Mouse (Mus musculus) heart, embryonic 12.5 days (tissue): ENCODE results near the gene Tada2b. TPM values are rescaled to one million over a fixed set of nuclear protein-coding genes. Genes with fewer than 3 reads are reported as not detected.

Experiments
- ATAC-seq: fragments of 200-750 bp; cut with Nextera tagmentation; 2 replicates; pipeline ENCODE4 v1.8.0; 2017; ENCODE audit warnings: moderate TSS enrichment, moderate library complexity; ENCODE audit not compliant: insufficient number of reproducible peaks, low FRiP score
- H3K27ac ChIP-seq: fragments of 300-500 bp; sonication (generic); 2 replicates; pipeline ENCODE4 v1.5.1; 2016; ENCODE audit warnings: mild to moderate bottlenecking, moderate library complexity; ENCODE audit not compliant: poor library complexity, severe bottlenecking
- H3K27me3 ChIP-seq: fragments of 300-500 bp; sonication (generic); replicated peaks from 2 replicates; pipeline ENCODE4 v1.6.1; 2016; ENCODE audit warnings: mild to moderate bottlenecking, moderate library complexity
- H3K36me3 ChIP-seq: fragments of 300-500 bp; sonication (generic); 2 replicates; pipeline ENCODE4 v1.6.1; 2016; ENCODE audit warnings: mild to moderate bottlenecking, moderate library complexity
- H3K4me1 ChIP-seq: fragments of 300-500 bp; sonication (generic); replicated peaks from 2 replicates; pipeline ENCODE4 v1.6.1; 2016; ENCODE audit warnings: mild to moderate bottlenecking
- H3K4me2 ChIP-seq: fragments of 300-500 bp; sonication (generic); 2 replicates; pipeline ENCODE4 v1.6.1; 2016; ENCODE audit warnings: mild to moderate bottlenecking, moderate library complexity
- H3K4me3 ChIP-seq: fragments of 300-500 bp; sonication (generic); 2 replicates; pipeline ENCODE4 v1.5.1; 2016; ENCODE audit warnings: mild to moderate bottlenecking
- H3K9ac ChIP-seq: fragments of 300-500 bp; sonication (generic); 2 replicates; pipeline ENCODE4 v1.6.1; 2016; ENCODE audit warnings: mild to moderate bottlenecking, moderate library complexity
- H3K9me3 ChIP-seq: fragments of 300-500 bp; sonication (generic); replicated peaks from 2 replicates; pipeline ENCODE4 v1.6.1; 2016; ENCODE audit warnings: mild to moderate bottlenecking, moderate library complexity
- WGBS: fragments of 180-500 bp; shearing (Covaris S2); methylation state at CpG from one replicate; pipeline ENCODE4 v1.1.7; 2016; 5-methylcytosine and 5-hydroxymethylcytosine counted together
- polyA plus RNA-seq: library from polyadenylated mRNA; unstranded; fragments of >200 nt; fragmentation: Nextera tagmentation; extraction: Ambion mirVana; gene quantifications from 2 replicates; pipeline ENCODE4 v1.2.1, GENCODE M21; 2016

The Tada2b gene
- polyA plus RNA-seq = 1.6 and 1.9 TPM in 2 replicates

DNA sequence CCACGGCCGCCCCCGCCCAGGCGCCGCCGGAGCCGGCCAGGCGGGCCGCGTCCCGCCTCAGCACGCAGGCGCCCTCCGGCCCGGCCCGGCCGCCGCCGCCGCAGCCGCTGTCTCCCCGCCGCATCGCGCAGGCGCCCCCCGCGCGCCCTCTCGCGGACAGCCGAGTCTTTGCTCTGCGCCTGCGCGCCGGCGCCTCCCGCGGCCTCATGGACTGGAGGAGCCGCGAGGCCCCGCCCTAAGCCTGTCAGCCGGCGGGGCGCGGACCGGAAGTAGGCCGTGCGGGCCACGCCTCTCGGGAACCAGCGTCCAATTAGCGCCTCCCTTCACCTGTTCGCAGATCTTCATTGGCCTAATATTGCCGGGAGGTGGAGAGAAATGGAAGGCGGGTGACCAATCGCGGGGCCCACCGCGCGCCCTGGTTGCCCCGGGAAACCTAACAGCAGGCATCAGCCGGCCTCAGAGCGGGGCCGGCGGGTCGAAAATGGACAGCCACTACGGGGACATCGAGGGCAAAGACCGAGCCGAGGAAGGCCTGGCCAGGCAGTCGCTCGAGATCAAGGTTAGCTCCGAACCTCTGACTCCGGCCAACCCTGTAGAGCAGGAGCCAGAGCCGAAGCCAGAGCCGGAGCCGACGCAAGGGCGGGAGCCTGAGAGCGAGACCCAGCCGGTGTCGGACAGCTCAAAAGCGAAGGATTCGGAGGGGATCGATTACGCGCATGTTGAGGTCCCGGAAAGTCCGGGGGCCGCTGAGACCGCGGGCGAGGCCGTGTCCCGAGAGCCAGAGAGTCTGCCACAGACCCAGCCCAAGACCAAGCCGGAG, at the start of gene Tada2b, which contains the start of gene Ccdc96:
Gene Tada2b (minus strand): TSS at position 115 of the 820 bp plus-strand sequence.
Gene Ccdc96 (plus strand): TSS at position 418 of the 820 bp plus-strand sequence.
- 6% methylated on average over 97 of the region's 97 CpGs for WGBS
- ATAC-seq = peak; percentile 99
- H3K4me2 ChIP-seq = peak within 1 kb of the TSS; percentile 99

DNA sequence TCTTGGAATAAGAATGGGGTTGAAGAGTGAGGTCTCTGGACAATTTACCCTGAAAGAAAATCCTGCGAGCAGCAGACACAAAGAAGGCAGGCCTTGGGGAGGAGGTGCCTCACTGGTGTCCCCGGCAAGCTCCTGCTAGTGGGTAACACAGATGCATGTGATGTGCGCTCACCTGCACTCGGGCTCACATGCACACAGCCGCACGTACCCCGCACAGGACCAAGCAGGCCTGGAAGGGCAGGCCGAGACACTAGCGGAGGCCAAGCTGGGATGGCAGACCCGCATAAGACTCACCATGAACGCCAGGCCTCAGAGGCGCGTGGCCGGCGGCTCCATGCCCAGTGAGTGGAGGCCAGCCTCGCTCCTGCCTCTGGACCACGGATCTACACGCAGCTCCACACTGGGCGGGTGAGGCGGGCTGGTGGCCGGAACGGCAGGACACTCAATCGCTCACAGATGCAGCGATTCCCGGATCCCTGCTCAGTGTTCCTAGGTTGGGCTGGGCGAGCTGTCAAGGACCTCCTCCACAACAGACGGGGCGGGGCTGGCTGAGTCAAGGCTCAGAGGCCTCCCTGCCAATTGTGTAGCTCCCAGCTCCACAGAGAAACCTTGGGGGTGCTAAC, 46.2 kb upstream of the Tada2b start:
- under 1% methylated on average over 28 of the region's 28 CpGs for WGBS

More for the DNA sequence above, at the start of gene Tada2b, which contains the start of gene Ccdc96:
- H3K36me3 ChIP-seq = 0 out of 2 replicates have a peak, but pooled peaks cover 7% of the 10 kb centered on the region
- peak within 1 kb of the TSS; percentile 92 for H3K9ac ChIP-seq
- H3K4me1 ChIP-seq = peaks cover 40% of the 10 kb centered on the region
- H3K4me3 ChIP-seq = peak within 1 kb of the TSS; percentile 83
- peak within 1 kb of the TSS; percentile 52 for H3K27ac ChIP-seq
- H3K27me3 ChIP-seq = peaks cover 28% of the 10 kb centered on the region
- no peaks in the 10 kb centered on the region for H3K9me3 ChIP-seq

DNA sequence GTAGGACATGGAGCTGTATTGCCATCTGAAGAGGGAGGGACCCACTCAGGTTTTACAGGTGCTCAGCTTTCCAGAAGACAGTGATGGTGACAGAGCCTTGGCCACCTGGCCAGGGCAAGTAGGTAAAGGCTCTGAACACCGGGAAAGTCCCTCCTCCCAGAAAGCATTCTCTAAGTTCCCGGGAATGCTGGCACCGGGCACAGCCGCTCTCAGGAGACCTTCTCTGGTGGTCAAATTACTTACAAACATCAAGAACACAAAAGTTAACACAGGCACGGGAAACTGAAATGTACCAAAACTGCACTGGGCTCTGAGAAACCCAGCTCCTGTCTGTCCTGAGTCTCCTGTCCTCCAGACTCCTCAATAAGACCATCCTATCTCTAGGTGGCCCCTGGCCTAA, 45.6 kb upstream of the Tada2b start:
- peak overlapping the region; percentile 85 for H3K4me2 ChIP-seq
- H3K4me3 ChIP-seq = peak overlapping the region; percentile 86
- no peaks in the 10 kb centered on the region for H3K9me3 ChIP-seq
- peaks cover 2% of the 10 kb centered on the region; the same call in 1 of the 2 replicates for H3K36me3 ChIP-seq
- no peaks in the 10 kb centered on the region for H3K27me3 ChIP-seq
- ATAC-seq = no peak
- H3K27ac ChIP-seq = peak overlapping the region; percentile 67; the same call in 1 of the 2 replicates
- H3K9ac ChIP-seq = peak overlapping the region; percentile 89
- peaks cover 24% of the 10 kb centered on the region for H3K4me1 ChIP-seq
- 7% methylated on average over 5 of the region's 5 CpGs for WGBS

More for the DNA sequence above, 46.2 kb upstream of the Tada2b start:
- no peaks in the 10 kb centered on the region for H3K36me3 ChIP-seq
- H3K4me1 ChIP-seq = peaks cover 25% of the 10 kb centered on the region
- peak overlapping the region; percentile 85 for H3K4me2 ChIP-seq
- peak overlapping the region; percentile 86 for H3K4me3 ChIP-seq
- peak overlapping the region; percentile 89 for H3K9ac ChIP-seq
- ATAC-seq = peak; percentile 95
- no peaks in the 10 kb centered on the region for H3K27me3 ChIP-seq
- peak overlapping the region; percentile 67; the same call in 1 of the 2 replicates for H3K27ac ChIP-seq
- no peaks in the 10 kb centered on the region for H3K9me3 ChIP-seq

DNA sequence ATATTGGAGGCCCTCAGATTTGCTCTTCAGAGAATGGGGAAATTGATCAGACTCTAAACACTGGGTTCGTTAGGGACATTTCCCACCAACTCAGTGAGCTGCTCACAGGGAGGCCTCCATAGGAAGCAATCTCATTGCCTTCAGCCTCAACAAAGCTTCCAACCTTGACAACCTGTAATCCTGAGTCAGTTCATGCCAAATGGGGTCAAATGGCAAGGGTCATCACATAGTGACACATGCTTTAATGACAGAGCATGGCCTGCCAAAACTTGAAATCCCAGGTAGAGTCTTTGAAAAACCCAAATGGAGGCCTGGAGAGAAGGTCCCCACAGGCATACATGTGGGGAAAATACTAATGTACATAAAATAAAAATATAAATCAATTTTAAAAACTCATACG, 42.8 kb upstream of the Tada2b start:
- H3K36me3 ChIP-seq = peaks cover 20% of the 10 kb centered on the region
- no peak overlapping the region for H3K4me3 ChIP-seq
- no peak overlapping the region for H3K27ac ChIP-seq
- WGBS = 92% methylated on average over 2 of the region's 2 CpGs
- ATAC-seq = no peak
- no peak overlapping the region for H3K9ac ChIP-seq
- no peaks in the 10 kb centered on the region for H3K9me3 ChIP-seq
- no peak overlapping the region for H3K4me2 ChIP-seq
- peaks cover 31% of the 10 kb centered on the region for H3K4me1 ChIP-seq
- H3K27me3 ChIP-seq = no peaks in the 10 kb centered on the region

- Histone ChIP-seq H3K9me3 (no peaks in the 10 kb centered on the region), H3K36me3 (peaks cover 25% of the 10 kb centered on the region), H3K27ac (no peak overlapping the region), H3K4me3 (no peak overlapping the region), H3K4me2 (no peak overlapping the region), H3K27me3 (no peaks in the 10 kb centered on the region), H3K9ac (no peak overlapping the region), H3K4me1 (peaks cover 31% of the 10 kb centered on the region)
- ATAC-seq = no peak
- WGBS = 61% methylated on average over 5 of the region's 5 CpGs
Observed at GRCm38 (mm10) chr5:36526274-36526673, 42.2 kb upstream of the Tada2b start.

- 83% methylated on average over 2 of the region's 2 CpGs for WGBS
- ATAC-seq = no peak
- Histone ChIP-seq H3K27ac (no peak overlapping the region), H3K9ac (no peak overlapping the region), H3K27me3 (no peaks in the 10 kb centered on the region), H3K9me3 (no peaks in the 10 kb centered on the region), H3K4me1 (peaks cover 31% of the 10 kb centered on the region), H3K4me3 (no peak overlapping the region), H3K36me3 (peaks cover 33% of the 10 kb centered on the region), H3K4me2 (no peak overlapping the region)
Observed at GRCm38 (mm10) chr5:36525216-36525615, 41.1 kb upstream of the Tada2b start.

DNA sequence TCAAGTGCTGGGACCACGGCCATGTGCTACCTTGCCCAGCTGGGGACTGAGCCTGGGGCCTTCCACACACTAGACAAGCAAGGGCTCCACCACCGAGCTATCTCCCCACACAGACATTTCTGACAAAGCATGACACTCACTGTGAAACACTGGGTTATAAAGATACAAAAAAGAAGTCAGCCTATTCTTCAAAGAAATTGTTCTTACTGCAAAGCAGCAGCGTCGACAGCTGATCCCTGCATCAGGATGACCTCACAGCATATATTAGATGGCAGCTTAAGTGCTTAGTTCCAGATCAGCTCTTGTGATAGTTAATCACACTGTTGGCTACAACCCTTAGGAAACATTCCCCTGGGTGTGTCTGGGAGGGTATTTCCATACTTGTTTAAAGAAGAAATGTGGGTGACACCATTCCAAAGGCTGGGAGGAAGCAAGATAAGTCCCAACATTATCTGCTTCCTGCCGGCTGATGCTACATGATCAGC, 39.2 kb upstream of the Tada2b start:
- H3K4me1 ChIP-seq = peaks cover 14% of the 10 kb centered on the region
- H3K4me2 ChIP-seq = no peak overlapping the region
- WGBS = 45% methylated on average over 5 of the region's 5 CpGs
- ATAC-seq = no peak
- peaks cover 53% of the 10 kb centered on the region for H3K36me3 ChIP-seq
- H3K9me3 ChIP-seq = no peaks in the 10 kb centered on the region
- no peak overlapping the region for H3K9ac ChIP-seq
- H3K4me3 ChIP-seq = no peak overlapping the region
- peak overlapping the region; percentile 55 for H3K27ac ChIP-seq
- H3K27me3 ChIP-seq = no peaks in the 10 kb centered on the region

DNA sequence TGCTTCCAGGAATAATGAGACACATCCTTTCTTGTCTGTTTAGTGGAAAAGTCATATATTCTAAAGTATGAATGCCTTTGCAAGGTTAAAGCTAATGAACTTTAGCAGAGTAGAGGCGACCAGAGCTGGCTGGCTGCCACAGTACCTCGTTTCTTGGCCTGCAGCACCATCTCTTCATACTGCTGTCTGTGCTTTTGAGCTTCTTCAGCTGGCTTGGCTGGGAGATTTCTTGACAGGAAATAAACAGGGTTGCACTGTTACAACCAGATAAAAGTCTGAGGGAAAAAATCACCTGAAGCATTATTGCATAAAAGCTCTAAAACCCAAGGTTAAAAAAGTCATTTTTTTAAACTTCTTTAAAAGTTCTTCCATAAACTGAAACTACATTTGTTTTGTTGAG, 38.7 kb upstream of the Tada2b start:
- H3K4me2 ChIP-seq = no peak overlapping the region
- no peak for ATAC-seq
- no peaks in the 10 kb centered on the region for H3K27me3 ChIP-seq
- H3K4me3 ChIP-seq = no peak overlapping the region
- H3K36me3 ChIP-seq = peaks cover 57% of the 10 kb centered on the region
- peak overlapping the region; percentile 55 for H3K27ac ChIP-seq
- H3K4me1 ChIP-seq = peaks cover 12% of the 10 kb centered on the region
- H3K9ac ChIP-seq = no peak overlapping the region
- H3K9me3 ChIP-seq = no peaks in the 10 kb centered on the region
- WGBS = 43% methylated on average over 2 of the region's 2 CpGs

- H3K4me3 ChIP-seq = no peak overlapping the region
- 82% methylated on average over 3 of the region's 3 CpGs for WGBS
- H3K36me3 ChIP-seq = peaks cover 75% of the 10 kb centered on the region
- peaks cover 20% of the 10 kb centered on the region for H3K4me1 ChIP-seq
- H3K4me2 ChIP-seq = no peak overlapping the region
- no peaks in the 10 kb centered on the region for H3K9me3 ChIP-seq
- no peak overlapping the region for H3K9ac ChIP-seq
- no peaks in the 10 kb centered on the region for H3K27me3 ChIP-seq
- no peak for ATAC-seq
- no peak overlapping the region for H3K27ac ChIP-seq
Observed at GRCm38 (mm10) chr5:36519751-36520150, 35.7 kb upstream of the Tada2b start.

GRCm38 (mm10) chr5:36517596-36517995, 33.5 kb upstream of the Tada2b start:
- ATAC-seq = no peak
- Histone ChIP-seq H3K4me2 (no peak overlapping the region), H3K27me3 (no peaks in the 10 kb centered on the region), H3K27ac (no peak overlapping the region), H3K36me3 (peaks cover 74% of the 10 kb centered on the region), H3K9me3 (no peaks in the 10 kb centered on the region), H3K4me1 (peaks cover 7% of the 10 kb centered on the region), H3K4me3 (no peak overlapping the region), H3K9ac (no peak overlapping the region)
- 87% methylated on average over 3 of the region's 3 CpGs for WGBS

GRCm38 (mm10) chr5:36515558-36515957, 31.5 kb upstream of the Tada2b start:
- WGBS = 60% methylated on average over 5 of the region's 5 CpGs
- H3K27me3 ChIP-seq = no peaks in the 10 kb centered on the region
- no peak overlapping the region for H3K27ac ChIP-seq
- peaks cover 7% of the 10 kb centered on the region for H3K4me1 ChIP-seq
- peaks cover 80% of the 10 kb centered on the region for H3K36me3 ChIP-seq
- H3K9me3 ChIP-seq = no peaks in the 10 kb centered on the region
- no peak overlapping the region for H3K4me3 ChIP-seq
- ATAC-seq = no peak
- H3K9ac ChIP-seq = no peak overlapping the region
- H3K4me2 ChIP-seq = no peak overlapping the region
